1 mouse cellular context compared by ENCODE assay signal in the genomic region with DNA sequence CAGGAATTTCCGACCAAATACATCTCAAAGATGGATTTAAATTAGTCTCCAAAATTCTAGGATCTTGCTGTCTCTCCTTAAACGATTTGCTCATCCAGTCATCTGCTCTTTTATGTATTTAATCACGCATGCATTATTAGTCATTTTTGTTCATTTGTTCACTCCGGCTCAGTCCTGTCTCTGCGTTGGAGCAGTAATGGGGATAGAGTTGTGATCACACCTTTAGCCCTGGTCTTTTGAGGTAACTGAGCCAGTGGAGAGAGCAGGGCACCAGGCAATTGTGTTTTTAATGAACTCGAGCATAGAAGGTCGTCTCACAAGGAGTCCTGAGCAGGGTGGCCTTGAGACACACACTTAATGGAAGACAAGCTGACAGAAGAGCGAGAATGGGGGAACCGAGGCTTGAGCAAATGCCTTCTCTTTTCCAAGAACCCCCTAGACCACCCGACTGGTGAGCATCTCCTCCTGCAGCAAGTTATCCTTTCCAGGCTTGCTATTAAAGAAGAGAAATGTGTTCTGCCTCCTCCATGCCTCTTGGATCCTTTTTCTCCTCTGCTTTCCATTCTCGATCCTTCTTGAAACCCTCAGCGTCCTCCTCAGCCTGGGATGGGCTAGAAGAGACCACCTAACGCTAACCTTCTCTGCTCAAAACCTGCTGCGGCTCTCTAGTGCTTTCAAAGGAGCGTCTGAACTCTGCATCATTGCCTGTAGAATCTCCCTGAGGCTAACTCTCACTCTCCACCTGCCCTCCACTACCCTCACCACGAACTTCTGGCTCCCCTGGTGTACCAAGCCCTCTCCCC.
TF ChIP-seq lines count a peak whose summit lies in the region.

No protein-coding gene starts in this region.

TF ChIP-seq in MEL, 35 proteins besides CTCF, POLR2A, EP300 and RAD21:
- no peak for TF ChIP-seq CHD2 (IDR thresholded peaks at IDR 0.05; ENCODE audit: low read length)
- no peak for TF ChIP-seq TAL1 (IDR thresholded peaks at IDR 0.05; ENCODE audit: low read length)
- 0 out of 2 replicates have a peak, but pooled peaks have one; percentile 1 for TF ChIP-seq ZMIZ1 (IDR thresholded peaks at IDR 0.05; ENCODE audit: low read depth, low read length)
- TF ChIP-seq ETS1 (IDR thresholded peaks at IDR 0.05; ENCODE audit: low read depth, low read length): no peak
- TF ChIP-seq TBP (IDR thresholded peaks at IDR 0.05; ENCODE audit: low read depth, low read length): no peak
- TF ChIP-seq GABPA (IDR thresholded peaks at IDR 0.05; ENCODE audit: low read depth, low read length): no peak
- no peak for TF ChIP-seq MAZ (IDR thresholded peaks at IDR 0.05; ENCODE audit: low read depth, low read length)
